Mouse (Mus musculus): Measurements from ENCODE around the gene Calm1.

The Calm1 gene

DNA sequence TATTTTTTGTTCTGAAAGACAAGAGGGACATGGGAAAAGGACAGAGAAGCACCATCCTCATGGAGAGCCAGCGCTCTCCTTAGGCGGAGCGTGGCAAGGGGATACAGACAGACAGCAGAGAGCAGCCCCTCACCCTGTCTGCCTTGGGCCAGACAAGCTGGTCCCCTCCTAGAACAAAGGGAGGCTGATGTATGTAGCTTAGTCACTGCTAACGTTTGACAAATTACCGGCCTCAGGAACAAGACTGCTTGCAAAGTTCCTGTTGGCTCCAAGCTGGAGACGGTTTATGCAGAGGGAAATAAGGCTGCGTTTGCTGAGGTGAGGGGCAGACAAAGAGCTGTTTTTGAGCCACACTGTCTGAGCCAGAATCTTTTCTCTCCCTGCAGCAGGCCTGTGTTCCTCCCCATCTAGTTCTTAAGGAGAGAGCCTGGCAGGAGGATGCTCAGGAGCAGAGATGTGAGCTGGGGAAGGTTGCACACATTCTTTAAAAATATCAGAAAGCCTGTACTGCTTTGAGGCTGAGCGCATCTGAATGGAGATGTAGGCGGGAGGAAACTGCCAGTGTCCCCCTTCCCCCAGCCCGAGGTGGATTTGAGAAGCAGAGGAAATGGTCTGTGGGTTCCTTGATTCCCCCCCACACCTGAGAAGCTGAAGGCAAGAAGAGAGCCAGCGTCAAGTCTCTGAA is 28.9 kb downstream of the Calm1 start:
- ChIA-PET CTCF (no interaction called here), POLR2A (interaction anchor here in 1 of 4 experiments (1.3 to 1.7 kb wide), 4 partner anchors 10 to 28 kb away, joined by 3 to 7 read pairs (median 4); no protein-coding TSS in a partner anchor)

DNA sequence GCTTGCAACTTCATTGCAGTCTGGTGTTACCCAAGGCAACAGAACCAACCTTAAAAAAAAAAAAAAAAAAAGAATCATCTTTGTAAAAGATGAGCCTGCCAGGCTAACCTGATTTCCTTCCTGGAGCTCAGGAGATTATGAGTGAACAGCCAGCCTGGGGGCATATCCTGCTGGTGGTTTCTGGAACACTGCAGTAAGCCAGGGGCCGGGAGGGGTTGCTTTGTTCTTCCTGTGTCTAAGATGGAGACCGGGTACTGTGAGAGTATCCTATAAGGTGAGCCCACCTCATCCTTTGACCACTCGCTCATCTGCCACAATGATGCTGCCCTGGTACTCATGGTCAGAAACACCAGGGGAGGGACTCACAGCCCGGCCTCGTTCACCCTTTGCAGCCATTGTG is 35.0 kb downstream of the Calm1 start:
- POLR2A ChIA-PET, result interaction anchor here in 3 of 4 experiments (0.5 to 3.0 kb wide), 11 partner anchors 8 to 166 kb away, joined by 3 to 15 read pairs (median 4); no protein-coding TSS in a partner anchor
- CTCF ChIA-PET, result interaction anchor here in 1 of 4 experiments (0.6 to 0.8 kb wide), 2 partner anchors 33 to 47 kb away, joined by 3 to 4 read pairs; no protein-coding TSS in a partner anchor

DNA sequence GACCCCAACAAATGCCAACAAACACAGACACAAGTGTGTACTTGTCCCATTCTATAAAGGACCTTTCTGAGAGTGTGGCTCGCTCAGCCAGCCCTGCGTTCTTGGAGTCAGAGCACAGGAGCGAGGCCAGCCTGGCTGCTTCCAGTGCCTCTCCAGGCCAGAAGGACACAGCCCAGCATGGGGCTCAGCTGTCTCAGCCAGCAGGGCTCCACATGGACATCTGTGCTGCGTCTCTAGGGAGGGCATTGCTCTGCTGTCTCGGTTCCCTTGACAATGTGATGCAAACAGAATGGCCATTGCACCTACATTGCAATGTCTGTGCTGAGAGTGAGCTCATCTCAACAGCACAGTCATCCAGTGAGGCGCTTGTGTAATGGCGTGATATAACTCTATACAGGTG is 35.7 kb downstream of the Calm1 start:
- ChIA-PET POLR2A (interaction anchor here in 3 of 4 experiments (0.5 to 3.0 kb wide), 8 partner anchors 8 to 24 kb away, joined by 3 to 15 read pairs (median 4); no protein-coding TSS in a partner anchor), CTCF (interaction anchor here in 2 of 4 experiments (0.5 to 0.6 kb wide), 2 partner anchors 338 to 871 kb away, joined by 3 read pairs; no protein-coding TSS in a partner anchor)

DNA sequence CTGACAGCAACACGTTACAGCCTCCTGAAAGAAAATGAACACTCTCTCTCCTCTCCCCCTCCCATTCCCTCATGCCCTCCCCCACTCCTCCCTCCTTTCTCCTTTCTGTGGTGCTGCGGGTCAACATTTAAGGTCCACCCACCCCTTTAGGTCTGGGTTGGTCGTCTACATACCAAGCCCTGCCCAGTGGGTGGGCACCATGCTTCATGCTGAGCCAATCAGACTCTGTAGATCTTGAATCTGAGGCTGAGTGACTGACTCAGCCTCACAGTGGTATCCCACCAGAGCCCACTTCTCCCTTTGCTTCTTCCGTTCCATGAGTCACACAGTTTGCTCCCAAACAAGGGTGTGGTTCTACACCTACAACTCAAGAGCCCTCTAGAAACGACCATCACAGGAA is 36.2 kb downstream of the Calm1 start:
- ChIA-PET POLR2A (interaction anchor here in 2 of 4 experiments (0.7 to 3.0 kb wide), 5 partner anchors 11 to 39 kb away, joined by 3 to 15 read pairs (median 6); no protein-coding TSS in a partner anchor), CTCF (interaction anchor here in 2 of 4 experiments (0.5 to 0.6 kb wide), 2 partner anchors 338 to 870 kb away, joined by 3 read pairs; no protein-coding TSS in a partner anchor)

DNA sequence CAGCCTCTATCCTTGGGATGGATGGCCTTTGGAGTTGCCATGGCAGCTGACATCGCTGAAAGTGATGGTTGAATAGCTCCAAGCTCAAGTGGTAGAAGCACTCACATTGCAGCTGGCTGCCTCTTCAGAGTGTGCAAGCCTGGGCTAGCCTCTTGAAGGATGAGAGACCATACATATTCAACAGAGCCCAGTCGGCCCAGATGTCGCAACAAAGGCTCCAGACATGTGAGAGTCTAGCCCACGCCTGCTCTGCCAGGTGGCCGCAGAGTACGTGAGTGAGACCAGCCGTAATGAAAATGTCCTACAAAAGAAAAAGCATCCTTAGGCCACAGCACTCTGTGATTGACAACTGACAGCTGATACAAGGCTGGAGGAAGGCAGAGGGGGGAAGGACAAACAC is 40.2 kb downstream of the Calm1 start:
- ChIA-PET POLR2A (interaction anchor here in 3 of 4 experiments (0.5 to 2.5 kb wide), 5 partner anchors 13 to 38 kb away, joined by 3 to 7 read pairs (median 4); no protein-coding TSS in a partner anchor), CTCF (interaction anchor here in 1 of 4 experiments (1.5 kb wide), 1 partner anchor 38 kb away, joined by 3 read pairs; no protein-coding TSS in a partner anchor)

DNA sequence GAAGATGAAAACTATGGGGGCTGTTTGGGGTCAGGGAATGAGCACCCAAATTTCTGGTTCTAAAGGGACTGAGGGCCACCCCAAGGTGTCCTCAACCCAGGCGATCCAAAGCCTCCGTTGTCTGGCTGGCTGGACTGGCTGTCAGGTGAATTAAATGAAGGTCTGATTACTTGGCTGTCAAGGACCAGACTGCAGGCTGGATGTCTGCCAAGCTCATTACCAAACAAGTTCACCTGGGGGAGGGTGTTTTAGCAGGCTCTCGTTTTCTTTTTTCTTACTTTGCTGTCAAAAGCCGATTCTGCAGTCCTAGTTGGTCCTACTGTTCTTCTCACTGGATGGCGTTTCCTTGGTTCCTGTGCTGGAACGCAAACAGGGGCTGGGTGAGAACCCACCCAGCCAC is 40.6 kb downstream of the Calm1 start:
- CTCF ChIA-PET, result interaction anchor here in 1 of 4 experiments (1.5 kb wide), 1 partner anchor 39 kb away, joined by 3 read pairs; no protein-coding TSS in a partner anchor
- POLR2A ChIA-PET, result interaction anchor here in 1 of 4 experiments (1.1 to 2.1 kb wide), 2 partner anchors 23 to 37 kb away, joined by 3 to 6 read pairs; no protein-coding TSS in a partner anchor

DNA sequence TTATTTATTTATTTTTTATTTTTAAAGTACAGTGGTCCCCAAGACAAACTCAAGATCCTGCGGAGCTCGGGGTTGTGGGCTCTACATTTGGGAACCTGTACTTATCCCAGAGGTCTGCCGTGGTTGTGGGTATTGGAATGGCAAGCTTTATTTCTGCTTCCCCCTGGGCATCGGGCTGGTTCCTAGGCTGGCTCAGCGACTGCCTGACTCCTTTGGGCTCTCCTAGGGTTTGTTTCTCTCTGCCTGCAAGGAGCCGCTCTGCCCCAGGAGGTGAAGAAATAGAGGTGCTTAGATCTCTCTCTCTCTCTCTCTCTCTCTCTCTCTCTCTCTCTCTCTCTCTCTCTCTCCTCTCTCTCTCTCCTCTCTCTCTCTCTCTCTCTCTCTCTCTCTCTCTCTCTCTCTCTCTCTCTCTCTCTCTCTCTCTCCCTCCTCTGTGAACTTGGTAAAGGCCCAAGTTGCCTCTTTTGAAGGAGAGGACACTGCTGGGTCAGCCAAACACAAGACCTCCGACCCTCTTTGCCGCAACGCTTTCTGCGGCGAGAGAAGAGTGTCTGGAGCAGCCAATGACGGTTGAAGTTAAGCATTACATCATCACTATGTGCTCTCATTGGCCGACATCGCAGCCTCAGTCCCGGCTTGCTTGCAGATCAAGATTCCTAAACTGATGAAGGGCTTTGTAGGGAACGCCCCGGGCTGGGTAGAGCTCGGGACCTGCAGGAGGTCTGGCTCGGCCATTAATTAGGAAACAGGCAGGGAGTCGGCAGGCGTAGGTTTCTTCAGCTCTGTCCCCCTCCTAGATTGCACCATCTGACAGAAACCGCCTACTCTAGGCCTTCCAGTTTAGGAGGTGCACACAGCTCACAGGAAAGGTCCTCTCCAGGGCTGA is 42.9 kb downstream of the Calm1 start:
- CTCF ChIA-PET, result interaction anchor here in 1 of 4 experiments (0.5 kb wide), 1 partner anchor 148 kb away, joined by 4 read pairs; no protein-coding TSS in a partner anchor
- POLR2A ChIA-PET, result interaction anchor here (0.6 to 2.1 kb wide), 42 partner anchors 8 to 1976 kb away, joined by 3 to 18 read pairs (median 4); partner anchors contain the start of genes Calm1 (in 2 of the 4) and Nrde2 (in 1 of the 4)

DNA sequence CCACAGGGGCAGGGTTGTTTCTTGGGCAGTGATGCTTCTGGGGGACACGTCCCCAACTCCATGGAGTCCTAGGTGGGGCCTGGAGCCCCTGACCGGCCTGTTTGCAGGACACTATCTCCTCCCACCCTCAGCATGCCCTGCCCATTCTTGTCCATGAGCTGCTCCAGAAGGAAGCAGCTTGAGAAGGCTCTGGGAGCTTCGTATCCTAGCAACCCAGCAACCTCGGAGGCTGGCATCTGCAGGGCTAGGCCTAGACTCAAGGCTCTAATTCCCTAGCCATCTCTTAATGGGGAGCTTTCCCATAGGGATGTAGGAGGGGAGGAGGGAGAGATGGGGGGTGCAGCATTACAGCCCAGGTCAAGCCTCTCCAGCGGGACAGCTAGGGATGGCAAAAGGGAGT is 45.3 kb downstream of the Calm1 start:
- CTCF ChIA-PET, result no interaction called here

DNA sequence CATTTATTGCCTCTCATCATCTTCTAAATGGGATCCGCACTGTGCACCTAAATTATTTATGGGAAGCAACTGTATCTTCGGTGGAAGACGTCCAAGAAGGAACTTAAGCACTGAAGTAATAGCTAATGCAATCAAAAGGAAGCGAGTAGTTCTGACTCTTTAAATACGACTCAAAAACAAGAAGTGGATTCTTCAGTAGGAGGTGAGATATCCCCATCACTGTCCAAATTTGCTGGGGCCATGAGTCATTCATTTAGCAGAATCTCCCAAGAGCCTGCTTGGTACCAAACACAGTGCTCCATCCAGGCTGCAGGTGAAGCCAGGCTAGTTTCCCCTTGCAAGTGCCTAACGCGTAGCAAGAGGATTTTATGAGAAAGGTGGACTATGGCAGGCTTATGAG is 49.9 kb downstream of the Calm1 start:
- CTCF ChIA-PET, result interaction anchor here in 1 of 4 experiments (0.6 kb wide), 1 partner anchor 10 kb away, joined by 7 read pairs; no protein-coding TSS in a partner anchor
- POLR2A ChIA-PET, result no interaction called here

More for the DNA sequence above, 45.3 kb downstream of the Calm1 start:
- POLR2A ChIA-PET, result interaction anchor here in 3 of 4 experiments (0.6 to 1.7 kb wide), 6 partner anchors 15 to 267 kb away, joined by 3 to 4 read pairs (median 3); partner anchors contain the start of gene Calm1 (in 1 of the 3)

DNA sequence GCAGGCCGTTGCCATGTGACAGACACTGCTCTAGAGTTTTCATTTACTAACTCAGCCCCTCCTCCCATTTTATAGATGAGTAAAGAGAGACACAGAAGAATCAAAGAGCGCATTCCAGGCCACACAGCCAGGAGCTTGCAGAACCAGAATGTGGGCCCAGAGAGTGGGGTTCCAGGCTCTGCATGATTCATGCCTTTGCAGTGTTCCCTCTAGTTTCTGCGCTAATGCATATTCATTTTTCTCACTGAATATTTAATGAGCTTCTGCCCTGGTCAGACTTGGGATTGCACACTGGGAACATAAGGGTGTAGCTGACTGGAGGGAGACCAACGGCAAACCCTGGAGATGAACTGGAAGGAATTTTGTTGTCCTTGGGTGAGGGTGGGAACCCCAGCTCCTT is 55.2 kb downstream of the Calm1 start:
- CTCF ChIA-PET, result interaction anchor here in 1 of 4 experiments (1.0 kb wide), 1 partner anchor 35 kb away, joined by 3 read pairs; no protein-coding TSS in a partner anchor
- POLR2A ChIA-PET, result interaction anchor here in 2 of 4 experiments (0.6 to 1.9 kb wide), 3 partner anchors 11 to 54 kb away, joined by 3 to 6 read pairs (median 4); no protein-coding TSS in a partner anchor

DNA sequence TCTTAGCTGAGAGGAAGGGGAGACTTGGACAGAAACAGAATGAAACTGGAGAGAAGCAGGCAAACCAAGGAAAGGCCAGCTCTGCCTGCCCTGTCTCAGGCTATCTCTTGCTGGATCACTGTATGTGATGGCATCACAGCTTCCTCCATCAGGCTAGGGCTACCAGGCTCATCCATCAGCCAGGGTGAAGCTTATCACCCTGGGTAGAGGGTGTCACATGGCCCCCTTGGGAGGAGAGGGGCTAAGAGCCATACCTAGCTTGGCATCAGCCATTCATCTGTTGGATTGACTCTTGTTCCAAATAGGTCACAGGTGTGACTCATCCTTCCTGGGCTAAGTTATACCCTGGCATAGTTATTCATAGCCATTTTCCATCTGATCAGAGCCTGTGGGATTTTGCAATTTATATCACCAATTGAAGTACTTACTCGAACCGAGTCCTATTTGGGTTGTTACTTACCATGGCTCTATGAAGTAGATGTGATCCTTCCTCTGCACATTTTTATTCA is 56.3 kb downstream of the Calm1 start:
- ChIA-PET CTCF (interaction anchor here in 1 of 4 experiments (0.6 kb wide), 1 partner anchor 83 kb away, joined by 3 read pairs; no protein-coding TSS in a partner anchor), POLR2A (interaction anchor here in 2 of 4 experiments (0.7 to 1.3 kb wide), 2 partner anchors 36 to 55 kb away, joined by 3 read pairs; no protein-coding TSS in a partner anchor)

DNA sequence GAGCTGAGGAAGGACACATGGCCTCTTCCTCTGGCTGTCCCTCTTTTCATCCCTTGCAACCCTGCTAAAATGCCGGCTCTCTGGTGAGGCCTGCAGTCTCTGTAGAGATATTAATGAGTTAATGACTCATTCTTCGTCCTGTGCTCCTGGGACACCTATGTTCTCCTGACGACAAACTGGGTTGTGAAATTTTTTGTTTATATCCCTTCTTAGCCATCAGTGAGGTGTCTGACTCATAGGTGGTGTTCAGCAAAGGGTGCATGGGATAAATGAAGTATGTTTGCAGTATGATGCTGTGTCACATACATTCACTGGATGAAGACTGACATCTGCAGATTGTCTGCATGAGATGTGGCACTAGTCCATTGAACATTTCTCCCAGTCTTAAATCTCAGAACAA is 58.5 kb downstream of the Calm1 start:
- CTCF ChIA-PET, result no interaction called here
- POLR2A ChIA-PET, result interaction anchor here in 2 of 4 experiments (0.6 to 1.5 kb wide), 2 partner anchors 16 to 23 kb away, joined by 4 to 5 read pairs; no protein-coding TSS in a partner anchor

Data from embryonic stem cell, embryonic (primary cell).